Mouse (Mus musculus) left cerebral cortex, postnatal 10 days (tissue): ENCODE results near the gene Net1. TPM values are rescaled to one million over a fixed set of nuclear protein-coding genes. Genes with fewer than 3 reads are reported as not detected.
"Not testable (repeated sequence)": the region's sequence is repeated elsewhere in the genome, so short reads cannot be mapped to it uniquely, and the experiment has no call there.

Source experiments
- DNase-seq, 2 experiments: peaks; one replicate each; pipeline ENCODE4 v3.0.0; 2021 to 2022; ENCODE audit warnings: low spot score in 2 of 2, mixed read lengths in 1 of 2; ENCODE audit errors: extremely low spot score in 1 of 2
- intact Hi-C: fragments of 180-260 bp; cut with DNase I; formaldehyde crosslinking; loops from one replicate; pipeline ENCODE4 v1.15.1; 2025
- total RNA-seq, 2 experiments: library from RNA; stranded (reverse); gene quantifications; 2 replicates each; pipeline ENCODE4 v1.2.3; 2021

Gene Net1
- total RNA-seq, result 10 to 100 TPM; 14.0 to 23.5 TPM

GRCm38 (mm10) chr13:3917571-3918311 lies at the start of gene Net1, which contains the start of gene Tubal3:
TSS of gene Net1 (minus strand) at chr13:3918220.
TSS of gene Tubal3 (plus strand) at chr13:3918274.
- DNase-seq, result peak; percentile 88 to 92
- intact Hi-C loops, result no loop called here

- intact Hi-C loops, result no loop called here
Observed at GRCm38 (mm10) chr13:3951198-3951914, 33.3 kb upstream of the Net1 start.

GRCm38 (mm10) chr13:3949477-3949876 lies 31.5 kb upstream of the Net1 start:
- DNase-seq, result no peak
- intact Hi-C loops, result no loop called here

More at GRCm38 (mm10) chr13:3951198-3951914, 33.3 kb upstream of the Net1 start:
- no peak for DNase-seq

- intact Hi-C loops, result no loop called here
- no peak for DNase-seq
Observed at GRCm38 (mm10) chr13:3947267-3947666, 29.2 kb upstream of the Net1 start.

- intact Hi-C loops, result no loop called here
- DNase-seq, result no peak
Observed at GRCm38 (mm10) chr13:3945249-3945648, 27.2 kb upstream of the Net1 start, which contains the start of gene Ucn3. TSS of gene Ucn3 (minus strand) at chr13:3945349.

- intact Hi-C loops, result no loop called here
- DNase-seq, result no peak
Observed at GRCm38 (mm10) chr13:3944699-3945098, 26.7 kb upstream of the Net1 start.

- no peak for DNase-seq
- intact Hi-C loops, result no loop called here
Observed at GRCm38 (mm10) chr13:3926046-3926445, 8.0 kb upstream of the Net1 start.

GRCm38 (mm10) chr13:3925632-3926031 lies 7.6 kb upstream of the Net1 start:
- DNase-seq, result no peak
- intact Hi-C loops, result no loop called here

GRCm38 (mm10) chr13:3924483-3924882 lies 6.5 kb upstream of the Net1 start:
- intact Hi-C loops, result no loop called here
- DNase-seq, result no peak

GRCm38 (mm10) chr13:3913504-3913903 lies 4.5 kb downstream of the Net1 start:
- DNase-seq, result no peak
- intact Hi-C loops, result no loop called here

- intact Hi-C loops, result no loop called here
Observed at GRCm38 (mm10) chr13:3910356-3910755, 7.7 kb downstream of the Net1 start.

GRCm38 (mm10) chr13:3908262-3908661 lies 9.8 kb downstream of the Net1 start:
- DNase-seq, result no peak
- intact Hi-C loops, result no loop called here

More at GRCm38 (mm10) chr13:3910356-3910755, 7.7 kb downstream of the Net1 start:
- DNase-seq, result no peak

- no peak for DNase-seq
- intact Hi-C loops, result no loop called here
Observed at GRCm38 (mm10) chr13:3907151-3907696, 10.8 kb downstream of the Net1 start.

GRCm38 (mm10) chr13:3899301-3899700 lies 18.7 kb downstream of the Net1 start:
- no peak for DNase-seq
- intact Hi-C loops, result loop anchor here (5.0 kb wide), 1 partner anchor 103 kb away; no protein-coding TSS in a partner anchor

GRCm38 (mm10) chr13:3898202-3898601 lies 19.8 kb downstream of the Net1 start:
- DNase-seq, result not testable (repeated sequence)
- intact Hi-C loops, result loop anchor here (5.0 kb wide), 1 partner anchor 104 kb away; no protein-coding TSS in a partner anchor

GRCm38 (mm10) chr13:3896913-3897312 lies 21.1 kb downstream of the Net1 start:
- DNase-seq, result peak; percentile 53 to 64
- intact Hi-C loops, result loop anchor here (2.0 to 5.0 kb wide), 2 partner anchors 105 to 232 kb away; no protein-coding TSS in a partner anchor

- DNase-seq, result no peak
- intact Hi-C loops, result loop anchor here (2.0 to 5.0 kb wide), 2 partner anchors 106 to 231 kb away; no protein-coding TSS in a partner anchor
Observed at GRCm38 (mm10) chr13:3896032-3896431, 22.0 kb downstream of the Net1 start.

GRCm38 (mm10) chr13:3895397-3895980 lies 22.5 kb downstream of the Net1 start:
- intact Hi-C loops, result loop anchor here (5.0 kb wide), 1 partner anchor 107 kb away; no protein-coding TSS in a partner anchor
- no peak for DNase-seq

GRCm38 (mm10) chr13:3894549-3894948 lies 23.5 kb downstream of the Net1 start:
- intact Hi-C loops, result no loop called here
- DNase-seq, result no peak
